Mouse (Mus musculus) liver, embryonic 13.5 days (tissue): ENCODE results near the gene Spindoc. TPM values are rescaled to one million over a fixed set of nuclear protein-coding genes. Genes with fewer than 3 reads are reported as not detected.

Experiments
- ATAC-seq: fragments of 200-750 bp; cut with Nextera tagmentation; 2 replicates; pipeline ENCODE4 v1.8.0; 2017; ENCODE audit warnings: low read depth, mild to moderate bottlenecking, moderate number of reproducible peaks, moderate library complexity
- DNase-seq: peaks from one replicate; pipeline ENCODE4 v3.0.0; 2022
- H3K27ac ChIP-seq: fragments of 300-500 bp; sonication (generic); 2 replicates; pipeline ENCODE4 v1.5.1; 2015; ENCODE audit warnings: moderate library complexity, mild to moderate bottlenecking, inconsistent platforms
- H3K27me3 ChIP-seq: fragments of 300-500 bp; sonication (generic); 2 replicates; pipeline ENCODE4 v1.6.1; 2015; ENCODE audit warnings: mild to moderate bottlenecking, inconsistent platforms
- H3K36me3 ChIP-seq: fragments of 300-500 bp; sonication (generic); 2 replicates; pipeline ENCODE4 v1.6.1; 2015; ENCODE audit warnings: mild to moderate bottlenecking, inconsistent platforms
- H3K4me1 ChIP-seq: fragments of 300-500 bp; sonication (generic); replicated peaks from 2 replicates; pipeline ENCODE4 v1.6.1; 2015; ENCODE audit warnings: inconsistent platforms
- H3K4me2 ChIP-seq: fragments of 300-500 bp; sonication (generic); 2 replicates; pipeline ENCODE4 v1.6.1; 2015; ENCODE audit warnings: inconsistent platforms, mild to moderate bottlenecking, moderate library complexity
- H3K4me3 ChIP-seq: fragments of 300-500 bp; sonication (generic); replicated peaks from 2 replicates; pipeline ENCODE4 v1.5.1; 2015; ENCODE audit warnings: mild to moderate bottlenecking, inconsistent platforms
- H3K9ac ChIP-seq: fragments of 300-500 bp; sonication (generic); 2 replicates; pipeline ENCODE4 v1.6.1; 2015; ENCODE audit warnings: mild to moderate bottlenecking, inconsistent platforms
- H3K9me3 ChIP-seq: fragments of 300-500 bp; sonication (generic); replicated peaks from 2 replicates; pipeline ENCODE4 v1.6.1; 2016; ENCODE audit warnings: inconsistent platforms
- WGBS: fragments of 180-500 bp; shearing (Covaris S2); methylation state at CpG from one replicate; pipeline ENCODE4 v1.1.7; 2015; ENCODE audit not compliant: insufficient replicate concordance; 5-methylcytosine and 5-hydroxymethylcytosine counted together
- polyA plus RNA-seq: library from polyadenylated mRNA; unstranded; fragments of >200 nt; fragmentation: Nextera tagmentation; extraction: Ambion mirVana; gene quantifications from 2 replicates; pipeline ENCODE4 v1.2.1, GENCODE M21; 2015

Spindoc gene
- polyA plus RNA-seq: 3.7 and 4.7 TPM in 2 replicates

DNA sequence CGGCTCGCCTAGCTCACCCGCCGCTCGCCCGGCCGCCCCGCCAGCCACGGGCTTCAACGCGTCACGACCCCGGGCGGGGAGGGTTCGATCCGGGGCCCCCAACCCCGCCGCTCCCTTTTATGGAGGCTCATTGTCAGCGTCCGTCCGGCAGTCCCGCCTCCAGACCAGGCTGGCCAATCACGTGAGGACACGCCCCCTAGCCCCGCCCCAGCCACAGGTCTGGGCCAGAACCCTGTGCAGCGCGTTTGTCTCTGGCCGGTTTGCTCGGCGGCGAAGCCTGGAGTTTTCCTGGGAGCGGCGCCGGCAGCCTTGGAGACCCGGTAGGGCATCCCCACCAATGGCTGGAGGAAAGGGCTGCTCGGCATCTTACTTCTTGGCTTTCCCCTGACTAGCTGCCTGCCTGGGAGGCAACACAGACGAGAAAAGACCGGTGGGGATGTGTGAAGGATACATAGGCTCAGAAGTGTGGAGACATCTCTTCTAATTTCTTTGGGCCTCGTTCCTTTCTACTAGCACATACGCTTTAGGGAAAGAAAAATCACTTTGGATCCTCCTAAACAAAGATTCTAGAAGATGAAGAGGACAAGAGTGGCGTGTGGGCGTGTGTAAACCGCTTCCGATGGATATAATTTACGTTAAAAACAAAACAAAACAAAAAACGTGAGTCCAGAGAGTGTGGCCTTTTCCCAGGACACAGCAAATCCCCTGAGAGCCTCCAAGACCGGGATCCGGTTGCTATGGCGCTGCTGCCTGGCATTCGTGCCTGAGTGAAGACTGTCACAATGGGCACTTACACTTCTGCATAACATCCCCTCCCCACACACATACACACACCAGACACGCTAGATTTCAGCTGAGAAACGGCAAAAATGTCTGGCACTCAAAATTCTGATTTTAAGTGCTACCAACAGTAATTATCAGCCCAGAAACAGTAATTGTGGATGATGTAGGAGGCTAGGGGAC is at the start of gene Spindoc:
Gene Spindoc, minus strand, starts transcription at position 92 of the 963 bp plus-strand sequence.
- H3K9me3 ChIP-seq: no peaks in the 10 kb centered on the region
- 3% methylated on average over 52 of the region's 52 CpGs for WGBS
- peak within 1 kb of the TSS; percentile 87 for H3K4me3 ChIP-seq
- DNase-seq (peak; percentile 96), ATAC-seq (peak; percentile 99)
- H3K27ac ChIP-seq: peak within 1 kb of the TSS; percentile 72
- H3K36me3 ChIP-seq: no peaks in the 10 kb centered on the region
- H3K27me3 ChIP-seq: no peaks in the 10 kb centered on the region
- H3K4me1 ChIP-seq: peaks cover 38% of the 10 kb centered on the region
- peak within 1 kb of the TSS; percentile 89 for H3K9ac ChIP-seq
- peak within 1 kb of the TSS; percentile 99 for H3K4me2 ChIP-seq

DNA sequence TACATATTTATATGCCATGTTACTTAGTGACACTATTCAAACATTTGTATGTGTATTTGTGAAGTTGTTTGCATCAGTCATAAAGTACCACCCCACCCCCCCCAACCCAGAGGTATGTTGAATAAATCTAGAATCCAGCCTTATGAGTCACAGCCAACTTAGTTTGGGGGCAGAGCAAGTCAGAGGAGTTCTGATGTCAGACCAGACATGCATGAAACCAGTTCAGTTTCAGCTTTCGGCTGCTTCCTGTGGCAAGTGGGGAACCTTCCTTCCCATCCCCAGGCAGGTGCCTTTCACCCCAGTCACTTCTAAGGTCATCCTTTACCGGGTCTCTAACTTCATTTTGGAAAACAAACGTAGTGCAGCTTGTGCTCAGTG is 42.6 kb upstream of the Spindoc start:
- DNase-seq (no peak), ATAC-seq (no peak)
- 49% methylated on average over 3 of the region's 3 CpGs for WGBS
- no peak overlapping the region for H3K27ac ChIP-seq
- H3K9ac ChIP-seq: no peak overlapping the region
- H3K27me3 ChIP-seq: peaks cover 2% of the 10 kb centered on the region; the same call in 1 of the 2 replicates
- H3K4me3 ChIP-seq: no peak overlapping the region
- H3K4me2 ChIP-seq: no peak overlapping the region
- peaks cover 36% of the 10 kb centered on the region for H3K4me1 ChIP-seq
- no peaks in the 10 kb centered on the region for H3K9me3 ChIP-seq
- peaks cover 85% of the 10 kb centered on the region for H3K36me3 ChIP-seq

DNA sequence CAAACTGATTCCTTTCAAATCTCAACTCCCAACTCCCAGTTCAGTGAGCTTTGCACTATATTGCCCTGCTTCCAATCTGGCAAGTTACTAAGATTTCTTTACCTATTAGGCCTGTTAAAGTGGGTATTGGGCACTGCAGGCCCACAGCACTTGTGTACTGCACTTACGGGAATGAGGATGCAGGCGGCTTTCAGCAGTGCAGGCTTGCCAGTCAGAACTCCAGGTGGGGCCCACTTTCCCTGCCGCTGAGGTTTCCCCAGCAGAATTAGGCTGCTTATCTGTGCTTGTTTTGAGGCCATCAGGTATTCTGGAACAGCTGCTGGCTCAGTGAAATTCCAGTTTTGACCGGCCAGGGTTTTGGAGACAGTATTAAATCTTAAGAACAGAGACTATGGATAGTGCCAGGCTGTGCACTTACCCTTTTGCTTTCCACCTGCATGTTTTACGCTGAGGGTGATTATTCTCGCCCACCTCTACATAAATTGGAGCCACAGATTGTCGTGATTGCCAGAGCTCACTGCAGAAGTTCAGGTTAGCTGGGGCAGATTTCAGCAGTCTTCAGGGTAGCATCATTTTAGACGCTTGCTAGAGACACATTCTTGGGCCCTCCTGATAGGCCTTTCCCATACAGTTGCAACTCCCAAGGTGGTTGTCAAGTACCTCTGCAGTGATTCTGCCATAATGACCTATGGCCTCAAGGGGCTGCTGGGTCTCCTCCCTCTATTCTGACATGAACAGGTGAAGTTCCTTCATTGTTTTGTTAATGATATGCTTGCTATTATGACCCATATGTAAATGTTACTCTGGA is 42.0 kb upstream of the Spindoc start:
- Histone ChIP-seq H3K4me3 (no peak overlapping the region), H3K4me2 (no peak overlapping the region), H3K36me3 (peaks cover 87% of the 10 kb centered on the region), H3K4me1 (peaks cover 42% of the 10 kb centered on the region), H3K27me3 (peaks cover 2% of the 10 kb centered on the region; the same call in 1 of the 2 replicates), H3K27ac (no peak overlapping the region), H3K9me3 (no peaks in the 10 kb centered on the region), H3K9ac (no peak overlapping the region)
- ATAC-seq (no peak), DNase-seq (no peak)
- WGBS: 67% methylated on average over 8 of the region's 8 CpGs

DNA sequence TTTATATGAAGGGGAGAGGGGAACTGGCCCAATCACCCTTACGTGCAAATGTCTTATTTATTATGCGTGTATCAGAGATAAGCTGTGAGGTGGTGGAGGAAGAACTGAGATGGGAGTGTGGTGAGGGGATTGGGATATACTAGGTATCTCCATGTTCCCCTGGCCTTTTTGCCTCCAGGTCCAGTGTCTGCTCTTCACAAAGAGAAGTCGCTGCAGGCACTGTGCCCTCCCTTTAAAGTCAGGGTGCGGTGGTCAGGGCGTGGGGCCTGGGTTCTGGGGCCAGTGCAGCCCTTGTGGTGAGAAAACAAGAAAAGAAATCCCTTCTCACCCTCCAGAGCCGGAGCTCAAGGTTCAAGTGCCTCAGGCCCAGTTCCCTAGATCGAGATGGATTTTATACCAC is 41.3 kb upstream of the Spindoc start:
- Histone ChIP-seq H3K4me3 (no peak overlapping the region), H3K4me1 (peaks cover 48% of the 10 kb centered on the region), H3K9ac (no peak overlapping the region), H3K9me3 (no peaks in the 10 kb centered on the region), H3K4me2 (no peak overlapping the region), H3K36me3 (peaks cover 82% of the 10 kb centered on the region), H3K27me3 (peaks cover 2% of the 10 kb centered on the region; the same call in 1 of the 2 replicates), H3K27ac (no peak overlapping the region)
- ATAC-seq (no peak), DNase-seq (no peak)
- WGBS: 75% methylated on average over 7 of the region's 7 CpGs

DNA sequence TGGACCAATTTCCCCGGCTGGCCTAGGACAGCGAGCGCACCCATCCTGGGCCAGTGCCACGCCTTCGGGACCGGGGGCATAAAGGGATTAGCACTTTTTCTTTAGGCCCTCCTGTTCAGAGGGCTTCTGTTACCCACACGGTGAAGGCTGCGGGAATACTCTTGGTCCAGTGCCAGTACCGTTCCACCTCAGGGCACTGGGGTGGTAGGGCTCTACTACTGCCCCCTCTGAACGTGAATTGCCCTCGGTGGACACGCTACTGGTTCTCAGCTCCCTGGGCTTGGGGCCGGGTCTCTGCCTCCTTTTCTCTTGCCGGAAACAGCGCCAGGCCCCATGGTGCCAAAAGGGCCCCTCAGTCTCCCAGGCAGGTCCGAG is 40.8 kb upstream of the Spindoc start:
- ATAC-seq: no peak
- H3K36me3 ChIP-seq: peaks cover 78% of the 10 kb centered on the region
- peak overlapping the region; percentile 50 for H3K4me2 ChIP-seq
- H3K9ac ChIP-seq: no peak overlapping the region
- WGBS: 78% methylated on average over 16 of the region's 16 CpGs
- 0 out of 2 replicates have a peak overlapping the region, but pooled peaks have one; percentile 23 for H3K4me3 ChIP-seq
- H3K27ac ChIP-seq: no peak overlapping the region
- H3K27me3 ChIP-seq: peaks cover 2% of the 10 kb centered on the region; the same call in 1 of the 2 replicates
- no peaks in the 10 kb centered on the region for H3K9me3 ChIP-seq
- no peak for DNase-seq
- H3K4me1 ChIP-seq: peaks cover 53% of the 10 kb centered on the region

DNA sequence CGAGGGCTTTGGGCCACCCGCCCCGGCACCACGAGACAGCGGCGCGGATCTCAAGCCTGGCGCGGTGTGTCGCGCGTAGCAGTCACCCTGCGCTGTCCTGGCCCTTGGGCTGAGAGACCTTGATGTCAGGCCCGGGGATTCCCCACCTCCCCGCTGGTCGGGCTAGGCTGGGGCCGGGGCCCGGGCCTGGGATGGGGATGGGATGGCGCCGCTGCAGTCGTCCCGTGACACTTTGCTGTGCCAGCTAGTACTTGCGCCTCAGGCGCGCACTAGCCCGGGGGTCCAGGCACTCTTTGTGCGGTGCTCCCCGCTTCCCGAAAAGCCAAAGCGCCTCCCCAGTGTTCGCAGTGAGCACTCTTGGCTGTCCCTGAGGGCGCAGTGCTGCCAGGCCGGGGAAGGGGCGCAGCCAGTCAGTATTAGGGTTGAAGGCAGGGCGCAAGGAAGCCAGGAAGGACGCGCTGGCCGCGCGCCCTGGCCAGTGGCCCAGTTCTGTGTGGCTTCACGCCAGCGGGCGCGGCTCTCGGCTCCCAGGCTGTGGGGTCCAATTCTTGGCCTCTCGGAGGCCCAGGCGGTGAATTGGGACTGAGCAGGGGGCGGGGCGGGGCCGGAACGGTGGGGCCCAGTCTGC is 40.3 kb upstream of the Spindoc start:
- ATAC-seq (peak; percentile 29; the same call in 1 of the 2 replicates), DNase-seq (no peak)
- Histone ChIP-seq H3K36me3 (peaks cover 73% of the 10 kb centered on the region), H3K4me1 (peaks cover 58% of the 10 kb centered on the region), H3K4me3 (peak overlapping the region; percentile 23), H3K4me2 (peak overlapping the region; percentile 50), H3K27ac (no peak overlapping the region), H3K27me3 (peaks cover 2% of the 10 kb centered on the region; the same call in 1 of the 2 replicates), H3K9ac (no peak overlapping the region), H3K9me3 (no peaks in the 10 kb centered on the region)
- 70% methylated on average over 51 of the region's 51 CpGs for WGBS

DNA sequence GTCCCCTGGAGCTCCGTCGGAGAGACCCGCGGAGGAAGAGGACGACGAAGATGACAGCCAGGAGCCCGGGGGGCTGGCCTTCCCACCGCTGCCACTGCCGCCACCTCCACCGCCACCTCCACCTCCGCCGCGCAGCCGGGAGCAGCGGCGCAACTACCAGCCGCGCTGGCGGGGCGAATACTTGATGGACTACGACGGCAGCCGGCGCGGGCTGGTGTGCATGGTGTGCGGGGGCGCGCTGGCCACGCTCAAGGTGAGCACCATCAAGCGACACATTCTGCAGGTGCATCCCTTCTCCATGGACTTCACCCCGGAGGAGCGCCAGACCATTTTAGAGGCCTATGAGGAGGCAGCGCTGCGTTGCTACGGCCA is 39.8 kb upstream of the Spindoc start:
- Histone ChIP-seq H3K9me3 (no peaks in the 10 kb centered on the region), H3K4me3 (peak overlapping the region; percentile 23)
- WGBS: 62% methylated on average over 35 of the region's 35 CpGs

DNA sequence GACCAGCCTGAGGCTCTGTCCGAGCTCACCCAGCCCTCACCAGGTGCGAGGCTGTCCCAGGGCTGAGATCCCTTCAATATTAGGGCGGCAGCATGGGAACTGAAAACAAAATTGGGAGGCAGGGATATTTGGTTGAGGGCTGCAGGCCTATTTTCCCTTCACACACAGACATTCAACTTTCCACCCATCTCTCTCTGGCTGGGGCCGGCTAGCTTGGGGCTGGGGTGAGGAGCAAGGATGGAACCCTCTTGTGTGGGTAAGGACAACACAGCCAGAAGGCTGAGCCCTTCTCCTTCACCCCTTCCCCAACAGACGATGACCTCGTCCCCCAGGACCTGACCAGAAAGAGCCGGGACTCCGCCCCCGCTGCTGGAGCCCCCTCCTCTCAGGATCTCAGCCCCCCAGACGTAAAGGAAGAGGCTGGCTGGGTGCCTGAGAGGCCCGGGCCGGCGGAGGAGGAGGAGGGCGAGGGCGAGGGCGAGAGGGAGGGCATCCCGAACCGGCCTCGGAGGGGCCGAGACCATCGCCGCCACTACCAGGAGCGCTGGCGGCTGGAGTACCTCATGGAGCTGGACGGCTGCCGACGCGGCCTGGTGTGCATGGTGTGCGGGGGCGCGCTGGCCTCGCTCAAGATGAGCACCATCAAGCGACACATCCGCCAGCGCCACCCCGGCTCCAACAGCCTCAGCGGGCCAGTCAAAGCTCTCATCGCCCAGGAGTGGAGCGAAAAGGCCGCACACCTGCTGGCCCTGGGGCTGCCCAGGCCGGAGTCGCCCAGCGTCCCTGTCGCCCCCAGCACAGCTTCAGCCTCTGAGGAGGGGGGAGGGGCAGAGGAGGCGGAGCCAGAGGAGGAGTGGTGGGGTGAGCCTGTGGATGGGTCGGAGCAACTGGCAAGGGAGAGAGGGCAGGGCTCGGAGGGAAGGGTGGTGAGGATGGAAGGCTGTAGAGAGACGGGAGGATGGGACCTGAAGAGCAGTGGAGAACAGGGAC is 39.1 kb upstream of the Spindoc start:
- peaks cover 66% of the 10 kb centered on the region for H3K4me1 ChIP-seq
- peaks cover 61% of the 10 kb centered on the region for H3K36me3 ChIP-seq
- no peak for ATAC-seq
- no peaks in the 10 kb centered on the region for H3K9me3 ChIP-seq
- WGBS: 69% methylated on average over 48 of the region's 48 CpGs
- peaks cover 8% of the 10 kb centered on the region for H3K27me3 ChIP-seq
- no peak for DNase-seq
- peak overlapping the region; percentile 50 for H3K4me2 ChIP-seq
- H3K9ac ChIP-seq: no peak overlapping the region; the same call in 1 of the 2 replicates
- peak overlapping the region; percentile 23 for H3K4me3 ChIP-seq
- no peak overlapping the region for H3K27ac ChIP-seq

More for the DNA sequence above, 39.8 kb upstream of the Spindoc start:
- Histone ChIP-seq H3K4me2 (peak overlapping the region; percentile 50), H3K27ac (no peak overlapping the region), H3K4me1 (peaks cover 60% of the 10 kb centered on the region), H3K36me3 (peaks cover 68% of the 10 kb centered on the region), H3K9ac (no peak overlapping the region), H3K27me3 (peaks cover 2% of the 10 kb centered on the region; the same call in 1 of the 2 replicates)
- ATAC-seq: no peak
- no peak for DNase-seq

DNA sequence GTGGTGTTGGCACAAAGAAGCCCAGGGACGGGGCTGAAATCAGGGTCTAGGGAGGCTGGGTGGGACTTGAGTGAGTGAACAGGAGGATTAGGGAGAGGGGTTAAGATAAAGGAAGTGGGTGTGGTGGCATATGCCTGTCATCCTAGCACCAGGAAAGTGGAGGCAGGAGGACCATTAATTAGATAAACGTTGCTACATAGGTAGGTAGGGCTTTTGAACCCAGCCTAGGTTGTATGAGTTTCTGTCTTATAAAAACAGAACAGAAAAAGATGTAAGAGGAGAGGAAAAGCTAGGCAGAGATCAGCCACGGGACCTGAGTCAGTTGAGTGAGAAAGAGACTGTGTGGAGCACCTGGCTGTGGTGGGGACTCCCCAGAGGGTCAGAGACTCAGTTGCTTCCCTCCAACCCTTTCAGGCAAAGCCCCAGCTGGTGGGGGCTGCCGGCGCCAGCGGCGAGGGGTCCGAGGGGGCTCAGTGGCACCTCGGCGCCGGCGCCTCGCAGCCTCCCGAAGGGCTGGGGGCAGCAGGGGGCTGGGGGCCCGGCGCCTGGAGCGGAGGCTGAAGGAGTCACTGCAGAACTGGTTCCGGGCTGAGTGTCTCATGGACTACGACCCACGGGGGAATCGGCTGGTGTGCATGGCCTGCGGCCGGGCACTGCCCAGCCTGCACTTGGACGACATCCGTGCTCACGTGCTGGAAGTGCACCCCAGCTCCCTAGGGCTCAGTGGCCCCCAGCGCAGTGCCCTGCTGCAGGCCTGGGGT is 38.2 kb upstream of the Spindoc start:
- Histone ChIP-seq H3K36me3 (peaks cover 52% of the 10 kb centered on the region), H3K9ac (no peak overlapping the region; the same call in 1 of the 2 replicates), H3K4me3 (no peak overlapping the region), H3K4me2 (no peak overlapping the region), H3K27ac (no peak overlapping the region), H3K9me3 (no peaks in the 10 kb centered on the region), H3K4me1 (peaks cover 73% of the 10 kb centered on the region), H3K27me3 (peaks cover 17% of the 10 kb centered on the region)
- ATAC-seq (no peak), DNase-seq (no peak)
- WGBS: 82% methylated on average over 27 of the region's 27 CpGs
